Mouse (Mus musculus): ENCODE measurements at regions not wholly inside any gene's neighbourhood (a gene's known extent, or its start where the extent isn't known, plus 50 kb on each side); places are given as distances from the start of the nearest gene placed in this dataset.

DNA sequence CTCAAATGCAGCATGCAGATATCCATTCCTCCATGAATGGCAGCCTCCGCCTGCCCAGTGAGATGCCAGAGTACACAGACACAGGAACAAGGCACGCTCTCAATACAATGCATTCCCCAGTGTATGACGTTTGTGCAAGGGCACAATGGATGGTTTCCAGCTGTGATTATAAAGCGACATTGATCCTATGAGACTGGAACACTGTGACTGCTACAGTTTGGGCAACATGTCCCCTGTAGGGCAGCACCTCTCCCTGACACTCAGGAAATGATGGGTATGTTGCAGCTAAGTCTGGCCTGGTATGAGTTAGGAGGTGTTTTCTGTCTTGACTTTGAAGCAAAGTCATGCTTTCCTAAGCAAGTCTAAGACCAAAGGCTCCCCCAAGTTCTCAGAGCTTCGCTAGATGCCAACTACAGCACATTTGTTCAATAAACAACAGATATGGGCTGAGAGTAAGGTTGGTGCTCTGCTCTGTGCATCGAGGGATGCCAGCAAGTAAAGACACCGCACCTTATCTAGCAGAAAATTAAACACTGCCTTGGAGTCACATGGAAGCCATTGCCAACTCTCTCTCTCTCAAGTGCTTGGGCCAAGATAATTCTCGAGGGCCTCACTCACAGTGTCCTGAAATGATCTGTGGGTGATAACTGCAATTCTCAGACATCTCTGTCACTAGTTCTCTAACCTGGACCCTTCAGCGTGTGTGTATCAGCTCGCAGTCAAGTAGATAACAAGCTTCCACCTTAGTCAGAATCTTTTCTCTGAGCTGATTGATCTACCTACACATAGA is 124.1 kb upstream of the Thbs1 start:
- H3K4me3 ChIP-seq = no peak overlapping the region
- no peak overlapping the region for H3K27ac ChIP-seq
- no peaks in the 10 kb centered on the region for H3K36me3 ChIP-seq
- no peaks in the 10 kb centered on the region for H3K27me3 ChIP-seq
- ATAC-seq (replicated peaks; ENCODE audit: insufficient number of reproducible peaks, insufficient read depth, low FRiP score, low read depth) = no peak
- no peak overlapping the region for H3K4me2 ChIP-seq
- H3K9ac ChIP-seq = no peak overlapping the region
- WGBS = 53% methylated on average over 10 of the region's 10 CpGs
- peaks cover 8% of the 10 kb centered on the region; the same call in 1 of the 2 replicates for H3K4me1 ChIP-seq (replicated peaks)
- no peaks in the 10 kb centered on the region for H3K9me3 ChIP-seq (replicated peaks)

DNA sequence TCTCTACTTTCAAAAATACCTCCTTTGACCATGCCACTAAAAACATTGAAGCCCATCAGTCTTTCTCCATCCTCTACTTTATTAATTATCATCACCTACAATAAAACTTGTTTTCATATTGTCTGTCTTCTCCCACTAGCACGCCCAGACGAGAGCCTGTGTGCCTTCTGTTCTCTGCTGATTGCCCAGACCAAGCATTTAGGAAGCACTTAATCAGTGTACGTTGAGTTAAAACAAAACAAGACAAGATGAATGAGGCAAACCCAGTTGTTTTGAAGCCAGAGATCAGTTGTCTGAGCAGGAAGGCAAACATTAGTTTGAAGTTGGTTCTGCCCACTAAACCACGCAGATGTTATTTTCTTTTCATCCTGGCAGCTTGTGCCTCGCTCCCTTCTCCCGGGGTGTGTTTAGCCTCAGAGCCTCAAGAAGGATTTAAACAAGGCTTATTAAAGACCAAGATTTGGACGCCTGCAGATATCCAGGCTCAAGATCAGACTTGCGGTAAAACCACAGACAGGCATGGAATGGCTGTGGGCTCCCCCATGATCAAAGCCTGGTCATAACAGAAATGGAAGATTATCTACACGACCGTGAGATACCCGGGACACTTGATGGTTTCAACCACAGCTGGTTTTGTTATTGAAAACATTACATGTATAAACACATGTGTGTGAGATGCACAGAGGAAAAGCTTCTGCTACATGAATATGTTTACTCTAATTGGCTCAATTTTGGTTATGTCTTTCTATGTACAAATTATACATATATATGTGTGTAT is 123.1 kb upstream of the Thbs1 start:
- ATAC-seq (replicated peaks; ENCODE audit: insufficient number of reproducible peaks, insufficient read depth, low FRiP score, low read depth) = no peak
- H3K27me3 ChIP-seq = no peaks in the 10 kb centered on the region
- H3K9ac ChIP-seq = no peak overlapping the region
- H3K4me1 ChIP-seq (replicated peaks) = peaks cover 8% of the 10 kb centered on the region; the same call in 1 of the 2 replicates
- no peak overlapping the region for H3K4me3 ChIP-seq
- no peaks in the 10 kb centered on the region for H3K9me3 ChIP-seq (replicated peaks)
- 54% methylated on average over 11 of the region's 11 CpGs for WGBS
- no peak overlapping the region for H3K27ac ChIP-seq
- H3K36me3 ChIP-seq = no peaks in the 10 kb centered on the region
- H3K4me2 ChIP-seq = no peak overlapping the region

- Histone ChIP-seq H3K9me3 (replicated peaks) (no peaks in the 10 kb centered on the region), H3K9ac (no peak overlapping the region), H3K4me2 (no peak overlapping the region), H3K27me3 (no peaks in the 10 kb centered on the region), H3K36me3 (no peaks in the 10 kb centered on the region), H3K4me3 (no peak overlapping the region), H3K27ac (no peak overlapping the region), H3K4me1 (replicated peaks) (peaks cover 8% of the 10 kb centered on the region; the same call in 1 of the 2 replicates)
- WGBS = 60% methylated on average over 8 of the region's 8 CpGs
- ATAC-seq (replicated peaks; ENCODE audit: insufficient number of reproducible peaks, insufficient read depth, low FRiP score, low read depth) = no peak
Observed at GRCm38 (mm10) chr2:117989215-117989614, 122.5 kb upstream of the Thbs1 start.

- Histone ChIP-seq H3K4me1 (replicated peaks) (no peaks in the 10 kb centered on the region), H3K27ac (no peak overlapping the region), H3K27me3 (no peaks in the 10 kb centered on the region), H3K9me3 (replicated peaks) (no peaks in the 10 kb centered on the region), H3K9ac (no peak overlapping the region), H3K36me3 (no peaks in the 10 kb centered on the region), H3K4me3 (no peak overlapping the region), H3K4me2 (no peak overlapping the region)
- no peak for ATAC-seq (replicated peaks; ENCODE audit: insufficient number of reproducible peaks, insufficient read depth, low FRiP score, low read depth)
- WGBS = 74% methylated on average over 14 of the region's 14 CpGs
Observed at GRCm38 (mm10) chr2:117996130-117997083, 115.3 kb upstream of the Thbs1 start.

- 25% methylated on average over 6 of the region's 6 CpGs for WGBS
- Histone ChIP-seq H3K27me3 (no peaks in the 10 kb centered on the region), H3K4me3 (no peak overlapping the region), H3K9me3 (replicated peaks) (no peaks in the 10 kb centered on the region), H3K36me3 (no peaks in the 10 kb centered on the region), H3K4me1 (replicated peaks) (no peaks in the 10 kb centered on the region), H3K27ac (no peak overlapping the region), H3K4me2 (no peak overlapping the region), H3K9ac (no peak overlapping the region)
- no peak for ATAC-seq (replicated peaks; ENCODE audit: insufficient number of reproducible peaks, insufficient read depth, low FRiP score, low read depth)
Observed at GRCm38 (mm10) chr2:117999641-118000040, 112.0 kb upstream of the Thbs1 start.

GRCm38 (mm10) chr2:118004191-118004590 is 107.5 kb upstream of the Thbs1 start:
- Histone ChIP-seq H3K36me3 (no peaks in the 10 kb centered on the region), H3K9me3 (replicated peaks) (no peaks in the 10 kb centered on the region), H3K9ac (no peak overlapping the region), H3K27me3 (no peaks in the 10 kb centered on the region), H3K4me1 (replicated peaks) (peaks cover 5% of the 10 kb centered on the region), H3K4me2 (no peak overlapping the region), H3K27ac (no peak overlapping the region), H3K4me3 (no peak overlapping the region)
- 85% methylated on average over 5 of the region's 5 CpGs for WGBS
- ATAC-seq (replicated peaks; ENCODE audit: insufficient number of reproducible peaks, insufficient read depth, low FRiP score, low read depth) = no peak

DNA sequence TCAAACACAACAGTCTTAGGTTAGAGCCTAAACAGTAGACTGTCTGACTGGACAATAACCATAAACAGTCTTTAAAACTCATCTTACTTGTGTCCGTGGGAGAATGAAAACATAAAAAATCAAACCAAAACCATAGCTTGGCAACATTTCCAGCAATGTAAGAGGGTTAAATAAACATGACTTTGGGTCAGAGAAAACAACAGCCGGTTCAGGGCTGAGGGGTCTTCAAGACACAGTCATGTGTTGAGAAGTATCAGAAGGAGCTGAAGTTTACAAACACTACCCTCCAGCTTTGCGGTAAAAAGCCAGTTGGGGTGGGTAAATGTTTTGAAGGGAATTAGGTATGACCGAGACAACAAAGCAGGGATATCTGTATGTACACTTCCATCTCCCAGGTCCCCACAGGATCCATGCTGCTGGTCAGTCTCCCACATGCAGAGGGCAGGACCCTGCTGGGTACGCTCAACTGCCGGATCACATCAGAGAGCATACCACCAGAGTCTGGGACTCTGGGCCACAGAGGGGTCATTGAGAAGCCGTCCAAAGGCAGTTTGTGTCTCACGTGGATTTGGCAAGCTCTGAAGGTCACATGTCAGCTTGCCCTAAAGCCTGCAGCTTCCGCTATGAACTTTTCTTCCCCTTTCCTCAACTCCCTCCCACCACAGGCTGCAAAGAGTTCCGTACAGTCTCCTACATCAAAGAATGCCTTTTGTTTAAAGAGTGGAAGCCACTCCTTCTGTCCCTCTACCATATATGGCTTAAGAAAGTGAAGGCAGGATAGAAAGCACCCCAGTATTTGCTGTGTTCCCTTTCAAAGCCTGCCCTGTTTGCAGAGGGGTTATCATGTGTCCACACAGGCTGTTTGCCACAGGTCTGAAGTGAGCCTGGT is 103.9 kb upstream of the Thbs1 start:
- peak overlapping the region; percentile 29 for H3K4me2 ChIP-seq
- ATAC-seq (replicated peaks; ENCODE audit: insufficient number of reproducible peaks, insufficient read depth, low FRiP score, low read depth) = 0 out of 2 replicates have a peak, but pooled peaks have one; percentile 31
- H3K9ac ChIP-seq = no peak overlapping the region
- H3K27ac ChIP-seq = no peak overlapping the region
- no peaks in the 10 kb centered on the region for H3K27me3 ChIP-seq
- 35% methylated on average over 10 of the region's 10 CpGs for WGBS
- no peak overlapping the region for H3K4me3 ChIP-seq
- H3K9me3 ChIP-seq (replicated peaks) = no peaks in the 10 kb centered on the region
- H3K4me1 ChIP-seq (replicated peaks) = peaks cover 5% of the 10 kb centered on the region
- H3K36me3 ChIP-seq = no peaks in the 10 kb centered on the region

GRCm38 (mm10) chr2:118011679-118012078 is 100.0 kb upstream of the Thbs1 start:
- no peaks in the 10 kb centered on the region for H3K36me3 ChIP-seq
- H3K27ac ChIP-seq = no peak overlapping the region
- no peak overlapping the region for H3K4me3 ChIP-seq
- H3K9ac ChIP-seq = no peak overlapping the region
- no peak overlapping the region for H3K4me2 ChIP-seq
- H3K4me1 ChIP-seq (replicated peaks) = peaks cover 5% of the 10 kb centered on the region
- WGBS = 72% methylated on average over 7 of the region's 7 CpGs
- no peaks in the 10 kb centered on the region for H3K9me3 ChIP-seq (replicated peaks)
- no peaks in the 10 kb centered on the region for H3K27me3 ChIP-seq
- ATAC-seq (replicated peaks; ENCODE audit: insufficient number of reproducible peaks, insufficient read depth, low FRiP score, low read depth) = no peak

- no peaks in the 10 kb centered on the region for H3K9me3 ChIP-seq (replicated peaks)
- no peak overlapping the region for H3K27ac ChIP-seq
- H3K36me3 ChIP-seq = no peaks in the 10 kb centered on the region
- peaks cover 5% of the 10 kb centered on the region for H3K4me1 ChIP-seq (replicated peaks)
- H3K4me3 ChIP-seq = no peak overlapping the region
- ATAC-seq (replicated peaks; ENCODE audit: insufficient number of reproducible peaks, insufficient read depth, low FRiP score, low read depth) = no peak
- no peak overlapping the region for H3K9ac ChIP-seq
- H3K27me3 ChIP-seq = no peaks in the 10 kb centered on the region
- no peak overlapping the region for H3K4me2 ChIP-seq
- 78% methylated on average over 3 of the region's 3 CpGs for WGBS
Observed at GRCm38 (mm10) chr2:118012211-118012610, 99.5 kb upstream of the Thbs1 start.

- Histone ChIP-seq H3K4me2 (no peak overlapping the region), H3K36me3 (no peaks in the 10 kb centered on the region), H3K4me3 (no peak overlapping the region), H3K27me3 (no peaks in the 10 kb centered on the region), H3K9me3 (replicated peaks) (no peaks in the 10 kb centered on the region), H3K9ac (no peak overlapping the region), H3K27ac (no peak overlapping the region), H3K4me1 (replicated peaks) (peaks cover under 1% of the 10 kb centered on the region)
- WGBS = 86% methylated on average over 3 of the region's 3 CpGs
- ATAC-seq (replicated peaks; ENCODE audit: insufficient number of reproducible peaks, insufficient read depth, low FRiP score, low read depth) = no peak
Observed at GRCm38 (mm10) chr2:118013156-118013555, 98.5 kb upstream of the Thbs1 start.
